Mouse (Mus musculus) cerebellum, postnatal 36 days (tissue): ENCODE measurements around the gene Mylk.
A peak's percentile ranks its signal among the peaks of the same experiment; 100 is the strongest.

ENCODE experiments used
- DNase-seq, 2 experiments: peaks; one replicate each; pipeline ENCODE4 v3.0.0; 2021 to 2022; ENCODE audit warnings: mixed read lengths in 2 of 2

Mylk gene

DNA sequence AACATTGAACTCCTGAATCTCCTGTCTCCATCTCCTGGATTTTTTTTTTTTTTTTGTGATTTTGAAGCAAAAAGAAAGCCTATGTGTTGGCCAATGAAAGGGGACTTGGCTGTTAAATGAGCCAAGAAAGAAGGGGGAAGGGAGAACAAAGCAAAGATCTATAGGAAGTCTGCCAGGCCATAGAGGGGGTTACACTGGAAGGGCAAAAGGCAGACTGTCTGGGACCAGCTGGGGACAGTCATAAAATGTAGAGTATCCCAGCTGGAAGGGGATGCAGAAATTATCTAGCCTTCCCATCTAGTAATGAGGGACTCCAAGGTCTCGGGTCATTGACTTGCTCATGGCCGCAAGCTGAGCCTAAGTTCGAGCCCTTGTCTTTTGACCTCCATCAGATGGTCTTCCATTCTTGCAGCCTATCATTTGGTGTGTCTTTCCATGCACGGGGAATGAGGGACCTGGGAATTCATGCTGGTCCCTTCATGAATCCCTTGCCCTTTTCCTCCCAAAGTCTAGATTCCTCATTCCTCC lies 172.4 kb downstream of the Mylk start:
- no peak for DNase-seq

DNA sequence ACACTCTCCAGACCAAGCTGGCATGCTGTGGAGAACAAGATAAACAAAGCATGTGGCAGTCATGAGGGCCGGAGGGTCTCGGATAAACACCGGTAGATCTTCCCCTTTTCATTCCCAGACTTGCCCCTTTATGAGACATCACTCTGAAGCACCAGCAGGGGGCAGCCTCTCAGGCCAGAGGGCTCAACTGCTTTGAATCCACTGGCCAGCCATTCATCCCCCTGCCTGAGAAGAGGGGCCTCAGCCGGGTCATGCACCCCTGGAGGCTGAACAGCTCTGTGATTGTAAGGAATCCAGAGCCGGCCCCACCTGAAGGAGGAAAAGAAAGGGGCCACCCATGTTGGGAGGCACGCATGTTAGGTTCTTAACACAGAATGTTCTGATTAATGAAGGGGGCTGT lies 175.2 kb downstream of the Mylk start:
- peak in 1 of 2 experiments; percentile 14 for DNase-seq

DNA sequence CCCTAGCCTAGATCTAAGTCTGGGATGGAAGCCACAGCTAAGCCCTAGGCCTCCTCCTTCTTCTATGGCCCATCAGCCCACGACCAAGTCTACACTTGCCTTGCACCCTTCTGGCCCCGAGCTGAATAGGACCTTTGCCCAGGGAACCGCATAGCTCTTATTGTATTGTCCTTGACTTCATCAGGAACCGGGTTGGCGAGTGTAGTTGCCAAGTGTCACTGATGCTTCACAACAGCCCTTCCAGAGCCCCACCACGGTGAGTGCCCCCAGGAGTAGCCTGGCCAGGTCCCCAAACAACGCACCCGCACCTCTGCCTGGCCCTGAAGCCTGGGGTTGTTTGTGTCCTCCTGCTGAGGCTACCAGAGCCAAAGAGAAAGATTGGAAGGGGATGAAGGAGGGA lies 175.9 kb downstream of the Mylk start:
- no peak for DNase-seq

DNA sequence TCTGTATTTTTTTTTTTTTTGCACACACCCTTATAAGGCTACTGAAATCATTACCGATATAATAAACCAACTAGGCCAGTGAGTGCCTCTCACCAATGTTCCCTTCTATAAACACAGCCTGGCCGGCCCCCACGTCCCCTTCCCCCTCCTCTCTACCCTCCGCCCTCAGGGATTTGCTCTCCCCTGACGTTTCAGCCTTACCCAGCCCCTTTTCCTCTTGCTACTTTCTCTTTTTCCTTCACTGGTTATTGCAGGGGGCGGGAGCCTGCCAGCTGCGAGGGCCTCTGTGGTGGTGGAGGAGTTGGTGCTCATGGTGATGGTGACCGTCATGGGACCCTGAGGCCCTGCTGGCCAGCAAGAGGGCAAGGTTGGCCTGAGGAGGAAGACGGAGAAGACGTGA lies 176.3 kb downstream of the Mylk start:
- DNase-seq, result no peak

DNA sequence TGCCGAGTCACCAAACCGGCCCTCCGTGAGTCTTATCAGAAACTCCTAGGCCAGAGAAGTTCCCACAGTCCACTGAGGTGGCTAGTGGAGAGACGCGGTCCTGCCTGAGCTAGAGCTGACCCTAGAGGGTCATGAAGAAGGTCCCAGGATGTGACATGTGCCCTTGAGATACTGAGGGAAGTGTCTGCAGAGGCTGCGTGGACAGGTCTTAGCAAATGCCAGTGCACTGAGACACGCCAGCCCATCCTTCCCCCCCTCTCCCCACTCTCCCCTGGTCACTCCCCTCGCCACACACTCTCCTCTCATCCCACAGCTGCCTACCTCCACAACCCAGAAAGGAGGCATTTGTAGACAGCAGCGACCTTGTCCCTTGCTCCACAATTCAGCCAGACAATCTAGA lies 178.6 kb downstream of the Mylk start:
- no peak for DNase-seq

DNA sequence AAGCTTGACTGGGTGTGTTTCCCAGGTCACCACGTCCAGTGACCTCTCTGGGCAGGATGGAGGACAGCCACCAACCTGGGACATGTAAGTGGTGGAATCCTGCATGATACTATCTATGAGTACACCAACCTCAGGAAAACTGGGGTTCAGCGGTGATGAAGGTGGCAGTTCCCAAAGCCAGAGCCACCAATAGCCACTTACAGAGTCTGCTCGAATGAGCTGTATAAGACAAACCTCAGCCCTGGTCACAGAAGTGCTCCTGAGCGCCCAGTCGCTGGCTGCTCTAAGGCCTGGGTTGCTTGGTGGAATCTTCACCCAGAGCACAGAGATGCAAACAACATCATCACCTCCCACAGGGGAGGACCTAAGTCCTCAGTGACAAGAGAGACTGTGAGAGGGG lies 179.3 kb downstream of the Mylk start:
- DNase-seq, result no peak

DNA sequence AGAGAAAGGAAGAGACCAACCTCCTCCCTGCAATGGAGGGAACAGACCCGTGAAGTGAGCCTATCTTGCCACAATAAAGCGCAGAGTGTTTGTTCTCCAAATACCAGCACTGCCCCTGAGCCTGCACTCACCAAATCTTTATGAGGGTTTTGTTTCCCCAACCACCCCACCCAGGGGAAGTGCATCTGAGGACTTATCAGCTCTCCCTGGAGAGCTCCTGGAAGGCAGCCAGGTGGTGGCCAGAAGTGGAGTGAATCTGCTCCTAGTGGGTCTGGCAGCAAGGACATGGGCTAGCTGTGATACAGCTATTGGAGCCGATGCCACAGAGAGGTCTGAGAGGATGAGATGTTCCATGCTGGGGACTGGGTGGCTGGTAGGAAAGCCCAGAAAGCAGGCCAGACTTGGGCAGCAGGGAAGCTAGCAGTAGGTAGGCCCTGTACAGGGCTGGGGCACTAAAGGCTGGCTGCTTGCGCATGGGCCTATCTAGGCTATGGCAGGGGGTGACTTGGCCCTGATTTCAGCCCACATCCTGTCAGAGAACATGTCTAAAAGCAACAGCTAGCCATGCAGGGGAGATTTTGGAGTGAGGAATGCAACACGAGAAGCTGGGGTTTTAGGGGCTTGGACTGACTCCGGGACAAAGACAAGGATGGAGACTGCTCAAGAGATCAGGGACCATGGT lies 180.1 kb downstream of the Mylk start:
- peak; percentile 5 to 14 for DNase-seq

DNA sequence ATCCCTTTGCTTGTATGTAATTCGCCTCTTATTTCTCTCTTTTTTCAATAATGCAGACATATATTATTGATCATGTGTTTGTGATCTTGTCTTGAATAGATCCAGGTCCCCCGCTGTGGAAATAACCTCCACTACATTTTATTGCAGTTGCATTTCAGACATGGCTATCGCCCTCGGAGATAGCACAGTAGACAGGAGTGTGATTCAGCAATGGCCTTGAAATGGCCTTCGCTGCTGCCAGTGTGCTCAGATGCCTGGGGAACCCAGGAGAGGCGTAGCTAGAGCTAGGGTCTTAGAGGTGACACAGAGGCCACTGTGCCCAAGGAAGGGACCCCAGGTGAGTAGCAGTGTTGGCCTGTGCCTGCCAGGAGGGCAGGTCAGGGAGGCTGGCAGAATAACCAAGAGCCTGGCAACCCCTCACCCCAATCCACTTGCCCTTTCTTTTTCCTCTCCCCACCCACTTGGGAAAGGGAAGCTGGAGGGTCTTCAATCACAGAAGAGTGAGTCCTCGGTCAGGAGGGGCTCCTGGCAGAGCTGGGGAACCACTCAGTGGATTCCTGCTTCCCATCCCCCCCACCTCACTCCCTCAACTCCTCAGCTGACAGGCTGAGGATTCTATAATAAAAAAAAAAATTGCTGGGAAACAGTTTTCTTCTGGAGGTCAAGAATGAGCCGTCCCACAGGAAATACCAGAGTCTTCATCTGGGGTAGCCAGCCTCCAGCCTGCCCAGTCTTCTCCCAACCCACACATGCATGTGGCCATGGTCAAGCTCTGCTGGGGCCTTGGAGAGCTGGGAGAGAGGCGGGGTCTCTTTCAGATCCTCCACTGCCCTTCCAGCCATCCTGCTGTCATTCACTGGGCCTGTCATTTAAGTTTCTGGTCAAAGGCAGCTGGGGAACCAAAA lies 181.8 kb downstream of the Mylk start:
- no peak for DNase-seq

DNA sequence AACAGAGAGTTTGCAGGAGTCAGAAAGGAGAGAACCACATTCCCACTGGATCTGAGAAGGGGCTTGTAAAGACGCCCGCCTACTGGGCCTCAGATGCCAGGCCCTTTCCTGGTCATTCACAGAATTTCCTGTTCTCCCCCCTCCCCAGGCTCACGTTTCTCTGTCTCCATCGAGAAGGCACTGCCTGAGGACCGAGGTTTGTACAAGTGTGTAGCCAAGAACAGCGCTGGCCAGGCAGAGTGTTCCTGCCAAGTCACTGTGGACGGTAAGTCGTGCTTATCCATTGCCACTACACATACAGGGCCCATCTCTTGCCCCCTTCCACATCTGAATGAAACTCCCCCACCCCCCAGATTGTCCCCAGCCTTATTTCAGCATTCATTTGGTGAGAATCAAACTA lies 184.7 kb downstream of the Mylk start:
- DNase-seq, result no peak

DNA sequence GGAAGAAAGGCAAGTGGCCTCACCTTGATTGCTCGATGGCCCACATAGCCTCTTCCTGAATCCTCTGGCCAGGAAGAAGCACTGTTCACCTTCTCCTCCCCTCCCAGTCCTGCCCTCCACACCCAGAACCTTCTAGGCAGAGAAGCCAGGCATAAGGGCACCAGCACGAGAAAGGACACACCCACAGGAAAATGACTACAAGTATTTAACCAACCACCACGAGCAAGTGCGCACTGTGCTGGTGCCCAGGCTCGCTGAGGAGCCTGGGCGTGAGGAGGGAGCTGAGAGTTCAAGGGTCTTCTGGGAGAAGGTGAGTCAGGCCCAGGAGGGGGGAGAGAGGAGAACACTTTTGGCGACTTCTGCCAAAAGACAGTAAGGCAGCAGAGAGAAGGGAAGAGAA lies 185.1 kb downstream of the Mylk start:
- DNase-seq, result no peak

DNA sequence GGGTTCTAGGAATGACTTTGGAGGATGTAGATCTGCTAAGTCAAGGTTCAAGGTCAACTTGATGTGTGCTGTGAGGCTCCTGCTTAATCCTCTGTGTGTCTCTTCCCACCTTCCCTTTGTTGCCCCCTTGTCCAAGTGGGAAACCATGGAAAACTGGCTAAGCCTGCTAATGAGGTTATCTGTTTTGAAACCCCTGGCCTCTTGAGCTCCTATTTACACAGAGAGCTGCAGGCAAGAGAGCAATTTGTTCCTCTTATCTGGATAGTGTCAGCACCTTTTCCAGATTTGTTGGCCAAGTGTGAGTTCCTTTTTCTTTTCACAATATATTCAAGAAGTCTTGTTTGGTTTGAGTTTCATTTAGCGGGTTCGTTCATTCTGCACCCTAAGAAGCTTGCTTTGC lies 186.3 kb downstream of the Mylk start:
- DNase-seq, result no peak

DNA sequence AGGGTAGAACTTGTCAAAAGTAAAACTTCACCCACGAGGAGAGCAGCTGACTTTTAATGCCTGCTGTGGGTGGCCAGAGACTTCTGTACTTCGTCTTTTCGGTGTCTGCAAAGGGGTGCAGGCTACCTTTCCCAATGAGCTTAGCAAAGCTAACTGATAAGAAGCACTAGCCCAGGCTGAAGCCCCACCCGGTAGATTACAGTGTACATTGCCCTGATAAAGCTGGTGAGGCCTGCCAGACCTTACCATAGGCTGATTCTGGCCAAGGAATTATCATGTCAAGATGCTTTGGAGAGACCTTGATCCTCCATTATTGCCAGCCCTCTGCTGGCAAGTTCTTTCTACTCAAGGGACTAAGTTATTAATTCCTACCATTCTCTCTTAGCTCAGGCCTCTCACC lies 188.2 kb downstream of the Mylk start:
- DNase-seq, result no peak

DNA sequence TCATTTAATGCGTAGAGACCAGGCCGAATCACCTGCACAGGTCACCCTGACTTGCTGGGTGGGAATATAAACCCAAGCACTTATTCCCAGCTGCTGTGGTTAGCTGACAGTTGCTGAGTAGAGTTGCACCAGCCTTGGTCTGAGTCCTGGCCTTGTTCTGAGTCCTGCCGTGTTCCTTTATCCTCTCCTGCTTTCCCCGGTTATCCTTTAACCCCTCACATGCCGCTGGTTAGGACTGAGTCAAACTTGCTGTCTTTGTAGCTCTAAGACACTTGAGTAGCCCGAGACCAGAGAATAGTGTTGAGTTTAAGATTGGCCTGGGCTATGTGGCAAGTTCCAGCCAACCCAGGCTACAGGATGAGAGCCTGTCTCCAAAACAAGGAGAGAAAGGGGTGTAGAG lies 189.5 kb downstream of the Mylk start:
- DNase-seq, result no peak

DNA sequence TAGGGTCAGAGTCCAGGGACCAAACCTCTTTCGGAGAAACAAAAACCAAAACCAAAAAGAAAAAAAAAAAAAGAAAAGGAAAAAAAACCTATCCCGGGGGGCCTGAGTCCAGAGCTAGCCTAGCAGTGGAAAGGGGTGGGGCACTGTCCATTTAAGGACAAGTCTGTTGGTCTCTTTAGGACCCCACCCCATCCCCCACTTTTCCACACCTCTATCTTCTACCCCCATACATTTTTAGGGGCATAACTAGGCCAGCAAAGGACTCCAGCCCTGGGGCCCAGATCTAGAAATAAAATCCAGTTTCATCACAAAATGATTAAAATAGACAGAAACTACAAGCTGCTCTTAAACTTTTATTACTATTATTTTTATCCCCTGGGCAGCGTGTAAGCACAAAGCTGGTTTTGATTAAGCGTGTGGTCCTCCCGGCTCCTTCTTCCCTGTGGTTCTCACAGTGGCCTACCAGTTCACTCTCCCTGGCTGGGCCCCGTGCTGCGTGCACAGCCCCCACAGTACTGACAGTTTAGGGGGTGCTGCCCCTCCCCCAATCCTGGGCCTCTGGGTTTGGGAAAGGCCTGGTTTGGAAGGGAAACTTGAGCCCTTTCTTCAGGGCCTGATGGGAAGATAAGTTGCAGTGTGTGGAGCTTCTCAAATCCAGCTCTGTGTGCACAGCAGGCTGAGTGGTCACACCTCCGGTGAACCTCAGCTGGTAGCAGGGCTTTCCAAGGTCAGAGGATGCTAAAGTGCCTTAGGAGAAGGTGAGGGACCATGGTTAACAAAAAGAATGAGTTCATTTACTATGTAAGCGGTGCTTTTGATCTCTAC lies 190.7 kb downstream of the Mylk start:
- no peak for DNase-seq

DNA sequence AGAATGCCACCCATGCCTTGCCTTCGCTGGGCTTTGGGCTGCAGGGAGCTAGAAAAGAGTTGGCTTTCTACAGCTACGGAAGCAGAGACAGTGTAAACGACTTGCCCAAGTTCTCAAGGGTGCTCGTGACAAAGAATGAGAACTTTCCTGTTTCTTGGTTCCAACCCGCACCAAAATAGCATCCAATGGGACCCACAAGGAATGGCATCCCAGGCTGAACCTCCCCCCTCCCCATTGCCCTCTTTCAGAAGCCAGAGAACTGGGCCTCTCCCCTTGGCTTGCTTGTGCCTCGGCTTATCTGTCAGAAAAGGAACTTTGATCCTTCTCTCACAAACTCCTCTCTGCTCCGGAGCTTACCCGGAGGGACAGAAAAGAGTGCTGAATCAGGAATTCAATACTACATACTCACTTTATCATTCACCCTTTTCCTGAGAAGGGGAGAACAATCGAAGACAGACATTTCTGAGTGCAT lies 191.4 kb downstream of the Mylk start:
- DNase-seq, result no peak

DNA sequence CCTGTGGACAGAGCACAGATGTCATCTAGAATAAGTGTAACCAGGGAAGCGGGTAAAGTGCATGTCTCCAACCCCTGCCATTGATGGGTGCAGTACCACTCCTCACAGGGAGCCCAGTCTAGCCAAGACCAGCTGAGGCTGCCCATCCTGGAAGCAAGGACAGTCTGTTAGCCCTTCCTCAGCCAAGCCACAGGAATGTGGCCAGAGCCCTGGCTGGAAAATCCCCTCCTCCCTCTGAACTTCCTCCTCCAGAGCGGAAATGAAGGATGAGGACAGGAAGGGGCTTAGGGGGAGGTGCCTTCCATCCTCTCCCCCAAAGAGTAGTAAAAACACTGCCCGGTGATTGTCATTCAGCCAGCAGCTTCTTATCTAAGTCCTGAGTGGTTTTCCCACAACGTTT lies 192.6 kb downstream of the Mylk start:
- no peak for DNase-seq

DNA sequence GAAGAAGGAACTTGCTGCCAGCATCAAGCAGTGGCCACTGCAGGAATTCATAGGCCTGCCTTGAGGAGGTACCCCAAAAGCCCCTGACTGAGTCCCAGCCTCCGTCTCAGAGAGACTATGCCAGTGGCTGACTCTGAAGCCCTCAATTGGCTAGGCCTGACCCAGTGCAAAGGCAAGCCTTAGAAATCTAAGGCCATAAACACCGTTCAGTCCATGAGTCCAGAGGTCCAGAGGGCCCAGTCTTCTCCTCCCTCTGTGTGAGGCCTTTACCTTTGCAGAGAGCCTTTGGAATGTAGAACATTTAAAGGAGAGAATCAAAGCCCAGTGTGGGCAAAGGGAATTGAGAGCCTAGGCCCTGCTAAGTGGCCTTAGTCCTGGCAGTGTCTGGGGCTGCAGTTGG lies 193.2 kb downstream of the Mylk start:
- no peak for DNase-seq

DNA sequence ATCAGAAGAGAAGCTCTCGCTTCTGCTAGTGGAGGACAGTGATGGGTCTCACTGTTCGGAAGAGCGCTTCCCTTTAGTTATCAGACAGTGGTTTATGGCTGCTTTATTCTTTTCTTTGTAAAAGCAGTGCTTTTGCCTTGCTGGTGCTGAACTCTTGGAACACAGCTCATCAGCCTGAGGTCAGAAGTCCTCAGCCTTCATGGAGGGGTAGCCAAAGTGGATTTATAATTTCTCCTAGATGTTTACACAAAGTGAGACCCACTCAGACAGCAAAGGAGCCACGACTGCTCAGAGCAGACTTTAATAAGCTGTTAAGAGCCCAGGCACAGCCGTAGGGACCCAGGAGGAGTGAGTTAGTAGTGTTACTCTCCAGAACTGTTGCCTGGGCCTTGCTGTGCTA lies 194.9 kb downstream of the Mylk start:
- DNase-seq, result no peak

DNA sequence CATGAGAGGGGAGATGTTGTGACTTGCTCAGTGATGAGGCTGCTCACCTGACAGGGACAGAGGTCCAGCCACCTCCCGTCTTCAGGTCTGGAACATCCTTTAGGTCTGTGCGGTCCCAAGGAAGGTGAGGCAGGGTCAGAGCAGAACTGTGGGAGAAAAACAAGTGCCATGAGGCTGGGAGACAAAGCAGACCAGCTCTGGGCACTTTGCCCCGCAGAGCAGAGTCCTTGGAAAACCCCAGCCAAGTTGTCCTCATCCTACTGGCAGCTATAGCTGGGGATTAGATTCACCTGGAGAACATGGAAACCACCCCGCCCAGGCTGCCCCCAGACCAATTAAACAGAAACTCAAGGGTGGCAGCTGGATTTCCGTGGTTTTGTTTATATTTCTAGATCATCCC lies 195.4 kb downstream of the Mylk start:
- DNase-seq, result no peak

DNA sequence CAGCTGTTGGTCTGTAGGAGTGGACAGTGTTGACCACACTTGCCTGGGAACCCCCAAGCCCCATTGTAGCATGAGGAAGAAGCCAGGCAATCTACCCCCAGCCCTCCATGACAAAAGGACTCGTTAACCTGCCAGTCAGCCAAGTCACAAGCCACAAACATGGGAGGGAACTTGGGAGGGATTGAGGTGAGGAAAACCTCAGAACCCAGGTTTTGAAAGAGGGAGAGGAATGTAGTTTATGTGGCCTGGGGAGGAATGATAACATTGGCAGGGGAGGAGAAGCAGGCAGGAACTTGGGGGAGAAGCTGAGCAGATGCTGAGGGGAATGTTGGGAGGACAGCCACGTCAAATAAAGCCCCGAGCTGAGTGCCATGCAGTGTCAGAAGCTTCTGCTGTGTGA lies 196.9 kb downstream of the Mylk start:
- DNase-seq, result no peak

DNA sequence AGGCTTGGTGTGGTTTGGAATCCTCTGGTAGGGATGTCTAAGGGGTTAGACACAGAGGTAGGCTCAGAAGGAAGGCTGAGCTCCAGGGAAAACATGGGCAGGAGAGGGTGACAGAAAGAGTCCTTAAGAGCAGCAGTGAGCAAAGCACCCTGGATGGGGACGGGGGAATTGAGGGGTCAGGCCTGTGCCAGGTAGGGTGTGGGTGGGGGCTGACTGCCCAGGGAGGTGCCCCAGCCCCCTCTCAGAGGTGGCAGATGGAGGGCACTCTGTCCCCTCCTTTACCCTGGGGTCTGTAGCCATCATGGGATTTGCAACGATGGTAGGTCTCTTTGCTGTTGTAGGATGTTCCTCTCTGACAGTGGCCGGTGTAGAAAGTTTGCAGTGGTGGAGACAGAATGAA lies 201.3 kb downstream of the Mylk start:
- no peak for DNase-seq

DNA sequence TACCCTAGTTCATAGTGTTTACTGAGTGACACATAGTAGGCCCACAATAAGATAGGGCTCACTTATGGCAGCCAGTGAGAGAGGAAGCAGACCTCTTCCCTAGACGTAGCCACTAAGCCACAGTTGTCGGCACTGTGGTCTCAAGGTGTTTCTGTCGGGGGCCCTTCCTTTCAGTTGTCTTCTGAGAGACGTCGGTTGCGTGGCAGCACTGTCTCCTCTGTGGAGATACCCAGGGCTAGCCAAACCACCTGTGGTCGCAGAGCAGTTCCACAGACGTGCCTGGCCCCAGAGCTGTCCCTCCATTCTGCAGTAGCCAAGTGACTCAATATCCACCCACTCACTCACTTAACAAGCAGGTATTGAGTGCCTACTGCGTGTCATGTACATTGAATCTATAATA lies 205.9 kb downstream of the Mylk start:
- no peak for DNase-seq

DNA sequence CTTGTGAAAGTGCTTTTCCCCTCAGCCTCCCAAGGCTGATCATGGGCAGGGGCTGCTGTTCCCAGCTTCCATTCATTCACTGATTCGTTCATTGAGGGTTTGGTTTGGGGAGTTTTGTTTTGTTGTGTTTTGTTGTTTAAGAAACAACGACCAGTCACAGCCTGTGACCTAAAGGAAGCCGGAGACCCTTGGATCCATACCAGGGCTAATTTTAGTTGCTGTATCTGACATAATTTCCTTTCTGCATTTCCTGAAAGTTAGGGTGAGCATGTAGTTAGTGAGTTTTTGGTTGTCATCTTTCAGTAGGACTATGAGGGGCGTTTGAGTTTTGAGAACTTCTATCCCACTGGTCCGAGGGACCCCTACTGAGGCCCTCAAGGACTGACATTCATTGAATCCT lies 207.2 kb downstream of the Mylk start:
- DNase-seq, result no peak
